Mouse (Mus musculus) thymus, adult 2 months (tissue): Measurements from ENCODE around the gene Nr3c2. TPM values are rescaled to one million over a fixed set of nuclear protein-coding genes. Genes with fewer than 3 reads are reported as not detected.

Experiments used
- DNase-seq: peaks from one replicate; pipeline ENCODE4 v3.0.0; 2021
- H3K27ac ChIP-seq: fragments of 200-500 bp; 2 replicates; pipeline ENCODE4 v1.5.1; 2012; ENCODE audit warnings: low read length, control low read depth; ENCODE audit not compliant: control insufficient read depth, insufficient read depth
- H3K27me3 ChIP-seq: fragments of 200-500 bp; 2 replicates; pipeline ENCODE4 v1.6.1; 2012; ENCODE audit warnings: mild to moderate bottlenecking, low read length, moderate library complexity, mixed read lengths; ENCODE audit not compliant: control insufficient read depth, insufficient read depth
- H3K36me3 ChIP-seq: fragments of 200-500 bp; 2 replicates; pipeline ENCODE4 v1.6.1; 2012; ENCODE audit warnings: mild to moderate bottlenecking, low read length, moderate library complexity; ENCODE audit not compliant: control insufficient read depth, insufficient read depth
- H3K4me1 ChIP-seq: fragments of 200-500 bp; replicated peaks from 2 replicates; pipeline ENCODE4 v1.6.1; 2012; ENCODE audit warnings: low read length; ENCODE audit not compliant: control insufficient read depth, insufficient read depth
- H3K4me3 ChIP-seq: fragments of 200-500 bp; 2 replicates; pipeline ENCODE4 v1.5.1; 2012; ENCODE audit warnings: mild to moderate bottlenecking, low read length, control low read depth, moderate library complexity; ENCODE audit not compliant: control insufficient read depth, insufficient read depth
- CTCF ChIP-seq: fragments of 200-500 bp; IDR thresholded peaks from 2 replicates; pipeline ENCODE4 v1.5.1; 2012; ENCODE audit warnings: mild to moderate bottlenecking, control low read depth, low read length, moderate library complexity, borderline replicate concordance; ENCODE audit not compliant: control insufficient read depth, poor library complexity, insufficient read depth; ENCODE audit errors: extremely low read depth
- POLR2A ChIP-seq: fragments of 200-500 bp; IDR thresholded peaks from 2 replicates; pipeline ENCODE4 v1.6.1; 2012; ENCODE audit warnings: mild to moderate bottlenecking, low read length, control low read depth, moderate library complexity; ENCODE audit not compliant: control insufficient read depth, poor library complexity, insufficient read depth; ENCODE audit errors: extremely low read depth
- WGBS: fragments of 180-500 bp; shearing (Covaris S2); methylation state at CpG from one replicate; pipeline ENCODE4 v1.1.7; 2018; 5-methylcytosine and 5-hydroxymethylcytosine counted together
- polyA plus RNA-seq: library from polyadenylated mRNA; depleted of rRNA; stranded (reverse); fragments of >200 nt; gene quantifications from 2 replicates; pipeline ENCODE4 v1.2.3, GENCODE M21; 2012

Gene Nr3c2
- polyA plus RNA-seq, 1 experiment = 1.5 TPM

DNA sequence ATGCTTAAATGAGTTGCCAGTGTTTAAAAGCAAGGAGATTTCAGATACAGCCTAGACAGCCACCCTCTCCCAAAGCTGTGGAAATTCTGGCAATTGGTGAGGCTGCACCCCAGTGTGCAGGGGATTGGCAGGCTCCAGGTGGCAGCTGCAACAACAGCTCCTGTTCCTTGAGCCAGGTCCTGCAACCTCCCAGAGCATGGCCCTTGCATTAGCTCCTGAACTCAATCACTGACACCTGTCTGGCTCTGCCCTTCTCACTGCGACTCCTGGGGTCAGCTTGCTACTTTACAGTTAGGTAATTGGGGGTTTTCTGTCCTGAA, 222.3 kb downstream of the Nr3c2 start:
- no peak overlapping the region for H3K27ac ChIP-seq
- H3K4me1 ChIP-seq = no peaks in the 10 kb centered on the region
- H3K36me3 ChIP-seq = no peaks in the 10 kb centered on the region
- no peaks in the 10 kb centered on the region for H3K27me3 ChIP-seq
- 87% methylated on average over 1 of the region's 1 CpGs for WGBS
- no peak for TF ChIP-seq POLR2A
- no peak for TF ChIP-seq CTCF
- DNase-seq = no peak
- H3K4me3 ChIP-seq = no peak overlapping the region

DNA sequence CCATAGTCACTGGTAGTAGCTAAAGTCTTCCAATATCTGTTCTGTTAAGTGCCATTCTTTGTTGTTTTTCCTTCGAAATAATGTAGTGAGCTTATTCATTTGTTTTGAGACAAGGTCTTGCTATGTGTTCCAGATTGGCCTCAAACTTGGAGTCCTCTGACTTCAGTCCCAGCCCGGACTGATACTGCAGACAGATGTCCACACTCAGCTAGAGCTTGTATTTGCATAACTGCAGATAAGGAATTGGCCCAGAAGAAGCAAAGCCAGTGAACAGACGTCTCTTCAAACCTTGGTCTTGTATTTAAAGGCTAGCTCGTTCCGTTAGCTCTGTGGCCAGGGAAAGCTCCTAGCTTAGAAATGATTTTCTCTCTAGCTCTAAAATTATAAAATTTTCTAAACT, 223.1 kb downstream of the Nr3c2 start:
- Histone ChIP-seq H3K27me3 (no peaks in the 10 kb centered on the region), H3K36me3 (no peaks in the 10 kb centered on the region), H3K4me3 (no peak overlapping the region), H3K4me1 (no peaks in the 10 kb centered on the region), H3K27ac (no peak overlapping the region)
- 90% methylated on average over 5 of the region's 5 CpGs for WGBS
- no peak for DNase-seq
- TF ChIP-seq POLR2A = no peak
- TF ChIP-seq CTCF = no peak

DNA sequence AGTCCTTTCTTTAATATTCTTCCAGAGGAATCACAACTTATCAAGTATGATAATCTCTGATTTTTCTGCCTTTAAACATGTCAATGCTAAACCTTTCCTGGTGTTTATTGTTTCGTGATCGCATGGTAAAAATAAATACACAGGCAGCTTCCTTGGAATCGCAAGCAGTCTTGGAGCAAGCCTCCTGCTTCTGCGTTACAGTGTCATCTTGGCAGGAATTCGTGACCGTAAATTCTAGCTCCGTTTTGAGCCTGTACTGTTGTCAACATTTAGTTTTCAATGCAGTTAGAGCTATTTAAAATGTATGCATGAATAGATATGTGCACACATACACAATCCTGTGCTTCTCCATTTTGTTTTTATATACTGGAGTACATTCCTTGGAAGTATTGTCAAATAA, 226.5 kb downstream of the Nr3c2 start:
- no peak for DNase-seq
- TF ChIP-seq CTCF = no peak
- TF ChIP-seq POLR2A = no peak
- H3K4me1 ChIP-seq = no peaks in the 10 kb centered on the region
- 97% methylated on average over 7 of the region's 7 CpGs for WGBS
- H3K27me3 ChIP-seq = no peaks in the 10 kb centered on the region
- no peaks in the 10 kb centered on the region for H3K36me3 ChIP-seq
- no peak overlapping the region for H3K27ac ChIP-seq
- no peak overlapping the region for H3K4me3 ChIP-seq

DNA sequence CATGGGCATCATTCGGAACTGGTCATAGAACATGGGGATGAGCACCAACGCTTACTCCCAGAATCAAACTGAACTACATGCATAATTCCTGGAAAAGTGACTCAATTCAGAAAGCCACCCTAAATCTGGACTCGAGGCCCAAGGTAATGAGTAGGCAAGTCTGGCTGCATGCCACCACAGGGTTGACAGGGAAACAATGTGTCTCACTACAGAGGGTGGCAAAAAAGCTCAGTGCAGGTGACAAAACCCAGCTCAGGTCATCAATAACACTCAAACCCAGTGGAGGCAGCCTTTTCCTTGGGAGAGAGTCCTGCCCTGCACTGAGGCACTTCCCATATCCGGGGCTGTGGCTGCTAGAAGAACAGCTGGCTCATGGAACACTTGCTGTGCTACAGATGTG, 228.8 kb downstream of the Nr3c2 start:
- Histone ChIP-seq H3K36me3 (no peaks in the 10 kb centered on the region), H3K4me1 (no peaks in the 10 kb centered on the region), H3K27ac (no peak overlapping the region), H3K4me3 (no peak overlapping the region), H3K27me3 (no peaks in the 10 kb centered on the region)
- WGBS = 90% methylated on average over 4 of the region's 4 CpGs
- TF ChIP-seq POLR2A (no peak), CTCF (no peak)
- DNase-seq = no peak

DNA sequence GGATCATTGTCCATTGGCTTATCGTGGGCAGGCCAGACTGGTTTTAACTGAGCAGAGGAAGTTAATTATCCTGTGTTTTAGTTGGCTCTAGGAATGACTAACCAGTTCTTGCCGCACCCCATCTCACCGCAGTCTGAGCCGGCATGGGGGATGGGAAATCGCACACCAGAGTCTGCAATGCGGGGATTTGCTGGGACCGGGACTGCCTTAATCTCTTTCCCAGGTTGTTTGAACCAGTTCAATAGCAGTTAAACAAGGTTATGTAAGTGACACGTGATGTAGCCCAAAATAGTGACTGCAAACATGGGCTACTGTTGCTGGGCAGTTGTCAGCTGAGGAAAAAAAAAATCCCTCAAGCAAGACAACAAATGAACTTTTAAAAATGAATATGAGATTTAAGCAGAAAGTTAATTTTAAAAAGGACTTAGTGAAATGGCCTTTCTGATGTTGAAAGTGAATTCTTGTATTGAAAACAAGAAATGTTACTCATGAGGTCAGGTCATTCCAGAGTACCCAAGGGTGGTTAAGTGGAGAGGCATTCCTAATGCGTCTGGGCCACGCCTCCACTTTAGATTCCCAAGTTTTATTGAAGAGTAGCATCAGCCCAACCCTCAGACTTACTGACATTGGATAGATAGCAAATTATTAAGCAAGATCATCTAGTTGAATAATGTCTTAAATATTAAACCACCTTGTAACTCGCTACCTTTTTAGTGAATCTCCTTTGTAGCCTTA, 233.8 kb downstream of the Nr3c2 start:
- no peaks in the 10 kb centered on the region for H3K4me1 ChIP-seq
- H3K4me3 ChIP-seq = no peak overlapping the region
- H3K27me3 ChIP-seq = no peaks in the 10 kb centered on the region
- H3K27ac ChIP-seq = no peak overlapping the region
- DNase-seq = no peak
- TF ChIP-seq CTCF = no peak
- TF ChIP-seq POLR2A = no peak
- 56% methylated on average over 11 of the region's 11 CpGs for WGBS
- H3K36me3 ChIP-seq = no peaks in the 10 kb centered on the region

DNA sequence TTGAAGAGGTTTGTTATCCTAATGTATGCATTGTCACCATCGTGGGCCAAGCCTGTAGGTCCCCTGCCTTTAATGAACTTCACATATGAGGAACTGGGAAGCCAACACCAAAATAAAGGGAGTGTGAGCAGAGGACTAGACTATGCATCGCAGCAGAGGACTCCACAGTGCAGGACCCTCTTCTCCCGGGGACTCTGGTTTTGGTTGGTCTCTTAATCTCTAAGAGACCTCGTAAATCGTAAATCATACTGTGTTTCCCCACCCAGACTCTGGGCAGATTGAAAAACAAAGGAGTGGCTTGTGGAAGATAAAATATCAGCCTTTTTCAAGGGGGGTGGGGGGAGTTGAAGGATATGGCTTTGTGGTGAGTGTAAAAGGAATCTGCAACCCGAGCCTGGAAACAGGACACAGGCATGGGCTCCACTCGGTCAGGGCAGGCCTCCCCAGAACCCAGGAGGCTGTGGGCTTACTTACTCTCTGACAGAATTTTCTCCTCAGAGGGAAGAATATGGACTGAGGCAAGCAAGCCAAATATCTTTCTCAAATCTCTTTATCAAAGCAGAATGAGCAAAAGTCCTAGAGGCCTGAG, 234.6 kb downstream of the Nr3c2 start:
- Histone ChIP-seq H3K4me1 (no peaks in the 10 kb centered on the region), H3K36me3 (no peaks in the 10 kb centered on the region), H3K27ac (no peak overlapping the region), H3K27me3 (no peaks in the 10 kb centered on the region), H3K4me3 (no peak overlapping the region)
- WGBS = 52% methylated on average over 7 of the region's 7 CpGs
- TF ChIP-seq POLR2A = no peak
- no peak for TF ChIP-seq CTCF
- DNase-seq = no peak

DNA sequence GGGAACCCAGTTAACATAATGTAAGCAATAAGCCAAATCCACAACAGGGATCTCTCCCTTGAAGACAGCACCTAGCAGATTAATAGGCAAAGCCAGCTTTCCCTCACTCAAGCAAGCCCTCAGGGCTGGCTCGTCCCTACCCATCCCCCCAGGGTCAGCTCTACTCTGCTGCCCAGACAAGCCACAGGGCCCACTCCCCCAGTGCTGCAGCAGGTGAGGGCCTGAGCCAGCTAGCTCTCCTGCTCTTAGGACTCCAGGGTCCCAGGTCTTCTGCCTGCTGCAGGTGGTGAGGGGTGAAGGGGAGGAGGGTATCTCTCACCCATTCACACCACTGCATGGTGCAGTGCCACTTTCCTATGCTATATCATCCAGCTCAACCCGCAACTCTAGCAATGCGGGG, 246.0 kb downstream of the Nr3c2 start:
- WGBS = 96% methylated on average over 3 of the region's 3 CpGs
- H3K4me1 ChIP-seq = no peaks in the 10 kb centered on the region
- TF ChIP-seq POLR2A = no peak
- TF ChIP-seq CTCF = no peak
- H3K27me3 ChIP-seq = no peaks in the 10 kb centered on the region
- no peak overlapping the region for H3K27ac ChIP-seq
- H3K36me3 ChIP-seq = no peaks in the 10 kb centered on the region
- no peak for DNase-seq
- no peak overlapping the region for H3K4me3 ChIP-seq
